Comparison of ENCODE assay signal across 8 mouse cellular contexts in the genomic region with DNA sequence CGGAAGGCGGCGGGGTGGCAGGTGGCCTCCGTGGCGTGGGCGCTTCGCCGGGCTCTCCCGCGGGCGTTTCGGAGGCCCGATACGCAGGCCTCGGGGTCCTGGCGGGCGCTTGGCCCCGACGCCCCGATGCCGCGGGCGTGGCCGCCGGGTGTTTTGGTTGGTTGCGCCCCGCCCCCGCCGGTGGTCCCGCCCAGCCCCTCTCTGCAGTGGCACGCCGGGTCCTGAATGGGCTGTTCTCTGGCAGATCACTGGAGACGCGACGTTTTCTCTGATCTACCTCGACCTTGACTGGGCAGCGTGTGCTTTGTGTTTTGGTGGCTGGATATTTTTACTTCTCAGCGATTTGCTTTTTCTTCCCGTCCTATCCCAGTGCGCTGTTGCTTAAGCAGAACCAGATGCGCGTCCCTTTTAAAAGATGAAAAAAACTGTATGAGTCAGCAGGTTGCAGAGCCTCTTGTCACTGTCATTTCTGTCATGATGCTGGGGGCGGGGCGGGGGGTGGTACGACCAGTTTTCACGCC. TPM values are rescaled to one million over a fixed set of nuclear protein-coding genes. Genes with fewer than 3 reads are reported as not detected.
DNase-seq lines count a peak whose midpoint lies in the region; ATAC-seq and TF ChIP-seq lines count a peak whose summit lies in the region.

No protein-coding gene starts in this region.

- peaks cover 2% of the 10 kb centered on the region; the same call in 1 of the 2 replicates for H3K79me2 ChIP-seq in liver, adult 2 months (ENCODE audit: control insufficient read depth, insufficient read depth, low read length)

- H3K36me3 ChIP-seq in intestine, embryonic 15.5 days = no peaks in the 10 kb centered on the region
- H3K36me3 ChIP-seq in liver, adult 2 months (ENCODE audit: control insufficient read depth, insufficient read depth, low read length) = no peaks in the 10 kb centered on the region
- no peaks in the 10 kb centered on the region for H3K36me3 ChIP-seq in midbrain, postnatal 0 days (ENCODE audit: insufficient read depth, low read length)

- peak; percentile 92 for ATAC-seq in intestine, embryonic 15.5 days
- peak; percentile 87 for ATAC-seq in midbrain, postnatal 0 days (ENCODE audit: low FRiP score)

- no peak for TF ChIP-seq POLR2A in liver, adult 2 months (IDR thresholded peaks at IDR 0.05; ENCODE audit: extremely low read depth, insufficient read depth, low read length)

- H3K27me3 ChIP-seq in intestine, embryonic 15.5 days (replicated peaks) = no peaks in the 10 kb centered on the region
- H3K27me3 ChIP-seq in liver, adult 2 months (ENCODE audit: control insufficient read depth, insufficient read depth, low read length) = no peaks in the 10 kb centered on the region
- no peaks in the 10 kb centered on the region for H3K27me3 ChIP-seq in midbrain, postnatal 0 days (ENCODE audit: insufficient read depth, low read length)

- H3K4me1 ChIP-seq in intestine, embryonic 15.5 days (replicated peaks) = no peaks in the 10 kb centered on the region; the same call in 1 of the 2 replicates
- peaks cover 13% of the 10 kb centered on the region; the same call in 1 of the 2 replicates for H3K4me1 ChIP-seq in liver, adult 2 months (ENCODE audit: control insufficient read depth, insufficient read depth, low read length)
- no peaks in the 10 kb centered on the region for H3K4me1 ChIP-seq in midbrain, postnatal 0 days (ENCODE audit: insufficient read depth, low read length)

- intact Hi-C loops in gastrocnemius, postnatal 14 days (cut with DNase I; ENCODE audit: low total_unique reads) = loop anchor here (2.0 kb wide), 1 partner anchor 59 kb away; a partner anchor contains a TSS

- peak overlapping the region; percentile 82 for H3K4me3 ChIP-seq in intestine, embryonic 15.5 days (replicated peaks)
- H3K4me3 ChIP-seq in liver, adult 2 months (ENCODE audit: insufficient read depth, low read depth, low read length) = peak overlapping the region; percentile 74
- peak overlapping the region; percentile 88 for H3K4me3 ChIP-seq in midbrain, postnatal 0 days (ENCODE audit: low read depth, low read length)

- H3K9me3 ChIP-seq in intestine, embryonic 15.5 days = no peaks in the 10 kb centered on the region
- no peaks in the 10 kb centered on the region for H3K9me3 ChIP-seq in midbrain, postnatal 0 days (ENCODE audit: low read length)

- TF ChIP-seq CTCF in liver, adult 2 months (IDR thresholded peaks at IDR 0.05; ENCODE audit: low read depth, low read length) = no peak
- no peak; the same call in 1 of the 2 replicates for TF ChIP-seq CTCF in midbrain, postnatal 0 days (IDR thresholded peaks at IDR 0.05)

- WGBS in intestine, embryonic 15.5 days = under 1% methylated on average over 46 of the region's 46 CpGs
- WGBS in liver, adult 2 months = under 1% methylated on average over 46 of the region's 46 CpGs
- WGBS in midbrain, postnatal 0 days = 0% methylated on average over 41 of the region's 46 CpGs

- peak overlapping the region; percentile 95 for H3K27ac ChIP-seq in intestine, embryonic 15.5 days
- peak overlapping the region; percentile 86 for H3K27ac ChIP-seq in liver, adult 2 months (replicated peaks; ENCODE audit: insufficient read depth, low read depth, low read length)
- peak overlapping the region; percentile 96 for H3K27ac ChIP-seq in midbrain, postnatal 0 days (ENCODE audit: low read depth, low read length)

- H3K9ac ChIP-seq in intestine, embryonic 15.5 days = peak overlapping the region; percentile 74
- H3K9ac ChIP-seq in liver, adult 2 months (ENCODE audit: low read depth, low read length) = peak overlapping the region; percentile 94
- peak overlapping the region; percentile 92 for H3K9ac ChIP-seq in midbrain, postnatal 0 days (replicated peaks; ENCODE audit: low read length, poor library complexity, severe bottlenecking)

- peak; percentile 73 for DNase-seq in urinary bladder, postnatal 14 days (ENCODE audit: low spot score)
- no peak for DNase-seq in urinary bladder, adult 18-20 months (ENCODE audit: low spot score in 2 of 2)
- DNase-seq in embryo, embryonic 10 days (ENCODE audit: low spot score) = peak; percentile 86
- DNase-seq in gastrocnemius, postnatal 14 days = peak; percentile 84
- peak; percentile 85 for DNase-seq in liver, adult 2 months (ENCODE audit: extremely low read depth, low read depth, low spot score)
- DNase-seq in midbrain, postnatal 0 days (ENCODE audit: low spot score) = peak; percentile 80
- DNase-seq in telencephalon, adult 2 months (ENCODE audit: low read depth, low spot score) = peak; percentile 60

- H3K4me2 ChIP-seq in intestine, embryonic 15.5 days (replicated peaks) = peak overlapping the region; percentile 65
- H3K4me2 ChIP-seq in midbrain, postnatal 0 days (ENCODE audit: low read depth, low read length, poor library complexity, severe bottlenecking) = peak overlapping the region; percentile 74

RNA-seq across cellular contexts. Expression of a gene that starts 48.2 kb away (rescaled TPM):
- 10 to 100 TPM; 63.7 to 95.8 TPM for total RNA-seq in gastrocnemius, postnatal 14 days (2021)
- 53.8 and 57.5 TPM in 2 replicates for polyA plus RNA-seq in intestine, embryonic 15.5 days (2015; fragmentation: Nextera tagmentation; extraction: Ambion mirVana)
- total RNA-seq in liver, adult 2 months (2014; rRNA removed) = 108 and 111 TPM in 2 replicates
- polyA plus RNA-seq in liver, adult 2 months (2012; rRNA removed) = 17.2 and 20.5 TPM in 2 replicates
- total RNA-seq in midbrain, postnatal 0 days (2014; rRNA removed) = 75.8 and 110 TPM in 2 replicates
- polyA plus RNA-seq in midbrain, postnatal 0 days (2015; fragmentation: Nextera tagmentation; extraction: Ambion mirVana) = 125 TPM in 2 replicates

RNA-seq across cellular contexts. Expression of a gene that starts 59.2 kb away (rescaled TPM):
- total RNA-seq in gastrocnemius, postnatal 14 days (2021) = 10 to 100 TPM; 17.2 to 22.2 TPM
- polyA plus RNA-seq in intestine, embryonic 15.5 days (2015; fragmentation: Nextera tagmentation; extraction: Ambion mirVana) = 25.0 and 28.3 TPM in 2 replicates
- total RNA-seq in liver, adult 2 months (2014; rRNA removed) = 15.3 and 17.4 TPM in 2 replicates
- 6.7 and 7.2 TPM in 2 replicates for polyA plus RNA-seq in liver, adult 2 months (2012; rRNA removed)
- total RNA-seq in midbrain, postnatal 0 days (2014; rRNA removed) = 19.3 and 28.9 TPM in 2 replicates
- 34.5 and 35.1 TPM in 2 replicates for polyA plus RNA-seq in midbrain, postnatal 0 days (2015; fragmentation: Nextera tagmentation; extraction: Ambion mirVana)

RNA-seq across cellular contexts. Expression of a gene that starts 59.3 kb away (rescaled TPM):
- 1 to 10 TPM; 1.4 to 3.5 TPM for total RNA-seq in gastrocnemius, postnatal 14 days (2021)
- 4.2 and 4.4 TPM in 2 replicates for polyA plus RNA-seq in intestine, embryonic 15.5 days (2015; fragmentation: Nextera tagmentation; extraction: Ambion mirVana)
- total RNA-seq in liver, adult 2 months (2014; rRNA removed) = 0.27 TPM in 1 of 2 replicates, not detected in the other
- not detected in 2 replicates for polyA plus RNA-seq in liver, adult 2 months (2012; rRNA removed)
- 173 and 193 TPM in 2 replicates for total RNA-seq in midbrain, postnatal 0 days (2014; rRNA removed)
- polyA plus RNA-seq in midbrain, postnatal 0 days (2015; fragmentation: Nextera tagmentation; extraction: Ambion mirVana) = 95.3 and 109 TPM in 2 replicates

Comparison
In these comparisons a context has a peak if more than half of its experiments do, and no peak if none do; other contexts are left out.
1. DNase-seq: peak in urinary bladder, postnatal 14 days (single experiment), embryo, embryonic 10 days (single experiment), gastrocnemius, postnatal 14 days (single experiment), liver, adult 2 months (single experiment), midbrain, postnatal 0 days (single experiment) and telencephalon, adult 2 months (single experiment); none in urinary bladder, adult 18-20 months (0 of 2).
2. RNA of a gene that starts 59.3 kb away (total RNA-seq): 173 to 193 TPM in midbrain, postnatal 0 days; 1.4 to 3.5 TPM in gastrocnemius, postnatal 14 days and 0.27 TPM in liver, adult 2 months; every median in the first group is over 10 times any median in the second.
3. Peak in every context shown above with its lines, with median percentiles within 50 percentile points of each other: H3K27ac ChIP-seq, H3K4me3 ChIP-seq and H3K9ac ChIP-seq.